Mouse (Mus musculus) stomach, postnatal 0 days (tissue): ENCODE data around the gene Clpp. TPM values are rescaled to one million over a fixed set of nuclear protein-coding genes. Genes with fewer than 3 reads are reported as not detected.
A peak's percentile ranks its signal among the peaks of the same experiment; 100 is the strongest.

ENCODE experiments used
- ATAC-seq: fragments of 200-750 bp; cut with Nextera tagmentation; 2 replicates; pipeline ENCODE4 v1.8.0; 2017; ENCODE audit not compliant: low FRiP score, low TSS enrichment
- DNase-seq: peaks from one replicate; pipeline ENCODE4 v3.0.0-alpha.2; 2016; ENCODE audit warnings: low spot score
- H3K27ac ChIP-seq: fragments of 300-500 bp; sonication (generic); replicated peaks from 2 replicates; pipeline ENCODE4 v1.5.1; 2014; ENCODE audit warnings: mild to moderate bottlenecking, control low read depth
- H3K27me3 ChIP-seq: fragments of 300-500 bp; sonication (generic); 2 replicates; pipeline ENCODE4 v1.6.1; 2014; ENCODE audit warnings: low read length; ENCODE audit not compliant: control insufficient read depth, insufficient read depth
- H3K36me3 ChIP-seq: fragments of 300-500 bp; sonication (generic); 2 replicates; pipeline ENCODE4 v1.6.1; 2014; ENCODE audit warnings: low read length, mixed read lengths; ENCODE audit not compliant: control insufficient read depth, insufficient read depth
- H3K4me1 ChIP-seq: fragments of 300-500 bp; sonication (generic); replicated peaks from 2 replicates; pipeline ENCODE4 v1.6.1; 2014; ENCODE audit warnings: antibody characterized with exemption; ENCODE audit not compliant: control insufficient read depth, insufficient read depth
- H3K4me2 ChIP-seq: fragments of 300-500 bp; sonication (generic); replicated peaks from 2 replicates; pipeline ENCODE4 v1.6.1; 2014; ENCODE audit warnings: low read depth, mild to moderate bottlenecking, control low read depth, moderate library complexity
- H3K4me3 ChIP-seq: fragments of 300-500 bp; sonication (generic); 2 replicates; pipeline ENCODE4 v1.5.1; 2014; ENCODE audit warnings: low read depth, low read length, control low read depth
- H3K9ac ChIP-seq: fragments of 300-500 bp; sonication (generic); 2 replicates; pipeline ENCODE4 v1.6.1; 2014; ENCODE audit warnings: mild to moderate bottlenecking, low read length, control low read depth, mixed read lengths
- H3K9me3 ChIP-seq: fragments of 300-500 bp; sonication (generic); 2 replicates; pipeline ENCODE4 v1.6.1; 2016; ENCODE audit warnings: low read length; ENCODE audit not compliant: control insufficient read depth
- CTCF ChIP-seq: IDR thresholded peaks from 2 replicates; pipeline ENCODE4 v1.5.1; 2016; ENCODE audit warnings: antibody characterized with exemption, low read depth, mild to moderate bottlenecking, moderate library complexity
- EP300 ChIP-seq: optimal IDR thresholded peaks from 2 replicates; pipeline ENCODE3; 2016; ENCODE audit warnings: antibody characterized with exemption
- WGBS: fragments of 180-500 bp; shearing (Covaris S2); extraction: QIAGEN DNeasy Blood & Tissue Kit; methylation state at CpG from one replicate; pipeline ENCODE4 v1.1.7; 2014; 5-methylcytosine and 5-hydroxymethylcytosine counted together
- polyA plus RNA-seq: library from polyadenylated mRNA; unstranded; fragments of >200 nt; fragmentation: Nextera tagmentation; extraction: Ambion mirVana; gene quantifications from 2 replicates; pipeline ENCODE4 v1.2.1, GENCODE M21; 2015

Clpp gene
- polyA plus RNA-seq, 1 experiment from 2014 or later: 88.6 TPM

DNA sequence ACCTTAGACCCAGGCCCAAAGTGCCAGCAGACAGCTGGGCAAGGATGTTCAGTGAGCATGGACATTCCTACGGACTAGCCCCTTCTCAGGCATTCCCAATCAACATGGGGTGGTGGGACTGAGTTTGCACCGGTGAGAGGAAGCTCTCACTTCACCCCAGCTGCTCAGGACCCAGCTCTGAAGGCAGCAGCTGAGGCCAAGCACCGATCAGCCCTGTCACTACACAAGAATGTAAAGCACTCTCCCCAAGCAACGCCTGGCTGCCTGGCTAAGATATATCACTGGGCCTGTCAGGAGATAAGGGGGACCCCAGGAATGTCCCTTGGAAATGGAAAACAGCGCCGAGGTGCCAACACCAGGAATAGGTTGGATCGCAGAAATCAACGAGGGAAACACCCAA is 11.1 kb downstream of the Clpp start:
- WGBS: 41% methylated on average over 8 of the region's 8 CpGs
- Histone ChIP-seq H3K27me3 (no peaks in the 10 kb centered on the region), H3K4me1 (peaks cover 3% of the 10 kb centered on the region; the same call in 1 of the 2 replicates), H3K4me2 (no peak overlapping the region), H3K4me3 (no peak overlapping the region), H3K27ac (no peak overlapping the region), H3K9me3 (no peaks in the 10 kb centered on the region), H3K9ac (no peak overlapping the region), H3K36me3 (peaks cover 15% of the 10 kb centered on the region)
- TF ChIP-seq EP300: no peak
- TF ChIP-seq CTCF: no peak
- ATAC-seq (no peak), DNase-seq (no peak)

DNA sequence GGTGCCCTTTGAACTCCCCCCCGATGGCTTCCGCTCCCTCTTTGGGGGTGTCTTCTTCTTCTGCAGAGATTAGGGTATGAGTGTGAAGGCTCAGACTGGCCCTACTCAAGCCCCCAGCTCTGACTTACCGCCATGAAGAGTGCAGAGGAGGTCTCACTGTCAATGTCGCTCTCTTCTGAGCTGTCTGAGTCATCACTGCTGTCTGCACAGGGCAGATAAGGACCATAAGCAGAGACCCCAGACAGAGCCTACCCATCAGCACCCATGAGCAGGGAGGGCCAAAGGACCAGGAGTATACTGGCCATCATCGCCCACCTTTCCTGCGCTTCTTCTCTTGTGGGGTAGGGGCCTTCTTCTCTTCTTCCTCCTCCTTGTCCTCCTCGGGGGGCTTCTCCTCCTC is 13.9 kb downstream of the Clpp start:
- WGBS: 89% methylated on average over 7 of the region's 7 CpGs
- TF ChIP-seq EP300 (no peak), CTCF (no peak)
- Histone ChIP-seq H3K4me3 (no peak overlapping the region), H3K27me3 (no peaks in the 10 kb centered on the region), H3K4me2 (no peak overlapping the region), H3K4me1 (no peaks in the 10 kb centered on the region), H3K9me3 (no peaks in the 10 kb centered on the region), H3K36me3 (peaks cover 19% of the 10 kb centered on the region), H3K27ac (no peak overlapping the region), H3K9ac (no peak overlapping the region)
- ATAC-seq (no peak), DNase-seq (no peak)

- Histone ChIP-seq H3K4me2 (no peak overlapping the region), H3K36me3 (peaks cover 15% of the 10 kb centered on the region), H3K9me3 (no peaks in the 10 kb centered on the region), H3K4me3 (no peak overlapping the region), H3K27ac (peak overlapping the region; percentile 58; the same call in 1 of the 2 replicates), H3K4me1 (peaks cover 5% of the 10 kb centered on the region; the same call in 1 of the 2 replicates), H3K9ac (no peak overlapping the region), H3K27me3 (no peaks in the 10 kb centered on the region)
- WGBS: 90% methylated on average over 13 of the region's 13 CpGs
- no peak for DNase-seq
- no peak for ATAC-seq
- TF ChIP-seq EP300 (no peak), CTCF (peak; percentile 64)
Observed at GRCm38 (mm10) chr17:57007137-57007905, 17.2 kb downstream of the Clpp start.

DNA sequence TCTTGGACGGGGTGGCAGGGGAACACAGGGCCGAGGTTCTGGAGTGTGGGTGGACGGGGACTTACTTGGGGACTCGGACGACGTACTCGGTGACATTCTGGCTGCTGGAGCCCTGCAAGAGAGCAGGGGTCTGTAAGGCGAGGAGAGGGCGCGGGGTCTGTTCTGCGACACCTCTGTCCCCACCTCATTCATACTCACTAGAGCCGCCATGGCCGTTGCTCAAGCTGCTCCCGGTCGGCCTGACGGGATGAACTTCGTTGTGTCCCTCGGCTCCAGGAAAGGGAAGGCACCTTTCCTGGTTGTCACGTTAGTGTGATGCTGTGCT is 20.8 kb downstream of the Clpp start:
- Histone ChIP-seq H3K4me3 (peak overlapping the region; percentile 64), H3K27ac (peak overlapping the region; percentile 85), H3K36me3 (peaks cover 5% of the 10 kb centered on the region; the same call in 1 of the 2 replicates), H3K27me3 (no peaks in the 10 kb centered on the region), H3K9me3 (no peaks in the 10 kb centered on the region), H3K4me2 (peak overlapping the region; percentile 90), H3K4me1 (peaks cover 5% of the 10 kb centered on the region; the same call in 1 of the 2 replicates), H3K9ac (peak overlapping the region; percentile 73)
- ATAC-seq: peak; percentile 26
- no peak for DNase-seq
- WGBS: 2% methylated on average over 19 of the region's 19 CpGs
- TF ChIP-seq EP300 (no peak), CTCF (no peak)

GRCm38 (mm10) chr17:57011236-57012141 is 21.4 kb downstream of the Clpp start, which contains the start of the genes Gtf2f1 and Gm17949:
TSS of gene Gtf2f1 (minus strand) at chr17:57011288.
TSS of gene Gm17949 (plus strand) at chr17:57011469.
- H3K27me3 ChIP-seq: no peaks in the 10 kb centered on the region

More at GRCm38 (mm10) chr17:57011236-57012141, 21.4 kb downstream of the Clpp start, which contains the start of the genes Gtf2f1 and Gm17949:
- ATAC-seq (peak; percentile 90), DNase-seq (peak; percentile 96)
- Histone ChIP-seq H3K9me3 (no peaks in the 10 kb centered on the region), H3K9ac (peak within 1 kb of the TSS; percentile 79), H3K4me1 (peaks cover 5% of the 10 kb centered on the region; the same call in 1 of the 2 replicates), H3K4me3 (peak within 1 kb of the TSS; percentile 64), H3K36me3 (peaks cover 3% of the 10 kb centered on the region; the same call in 1 of the 2 replicates), H3K4me2 (peak within 1 kb of the TSS; percentile 90), H3K27ac (peak within 1 kb of the TSS; percentile 92)
- TF ChIP-seq EP300 (no peak), CTCF (peak; percentile 48)
- under 1% methylated on average over 51 of the region's 51 CpGs for WGBS
